27 mouse cellular contexts compared by ENCODE assay signal in genomic region chr1:166300526-166300925, GRCm38 (mm10). TPM values are rescaled to one million over a fixed set of nuclear protein-coding genes. Genes with fewer than 3 reads are reported as not detected.
DNase-seq lines count a peak whose midpoint lies in the region; TF ChIP-seq lines count a peak whose summit lies in the region.
"Had no signal": no experiment of that assay in that cellular context is flagged by ENCODE, and none has a peak within 500 bp of the region (broad histone marks: within the 10 kb centered on the region; RNA-seq: fewer than 3 reads in every experiment).

No protein-coding gene starts in this region.

- TF ChIP-seq CTCF in left cerebral cortex, adult 2 months (IDR thresholded peaks at IDR 0.05) = no peak
- no peak for TF ChIP-seq CTCF in olfactory bulb, adult 2 months (IDR thresholded peaks at IDR 0.05; ENCODE audit: insufficient read depth, low read depth, low read length)

- no peak for TF ChIP-seq POLR2A in olfactory bulb, adult 2 months (IDR thresholded peaks at IDR 0.05; ENCODE audit: insufficient read depth, low read depth, low read length)

- peaks cover 39% of the 10 kb centered on the region for H3K4me1 ChIP-seq in olfactory bulb, adult 2 months (ENCODE audit: control insufficient read depth, insufficient read depth, low read length)
- H3K4me1 ChIP-seq: embryonic facial prominence, embryonic 13.5 days; embryonic facial prominence, embryonic 15.5 days; forebrain, embryonic 12.5 days had no signal

- WGBS in olfactory bulb, adult 2 months = 86% methylated on average over 3 of the region's 3 CpGs

- H3K27ac ChIP-seq in left cerebral cortex, adult 2 months = peak overlapping the region; percentile 34
- H3K27ac ChIP-seq in olfactory bulb, adult 2 months (ENCODE audit: insufficient read depth, low read depth, low read length) = peak overlapping the region; percentile 82
- H3K27ac ChIP-seq: embryonic facial prominence, embryonic 13.5 days; embryonic facial prominence, embryonic 15.5 days; forebrain, embryonic 10.5 days; forebrain, embryonic 12.5 days had no signal

- intact Hi-C loops in heart, postnatal 10 days (cut with DNase I) = loop anchor here (5.0 kb wide), 1 partner anchor 33 kb away; no protein-coding TSS in a partner anchor
- intact Hi-C loops in left cerebral cortex, adult 2 months (cut with DNase I) = no loop called here

- DNase-seq in heart, adult 11 months = peak; percentile 25
- DNase-seq in heart, postnatal 10 days = no peak
- DNase-seq in left cerebral cortex, adult 2 months (ENCODE audit: extremely low spot score in 1 of 2, low spot score in 2 of 2) = no peak
- no peak for DNase-seq in left cerebral cortex, adult 8-10 months (ENCODE audit: low spot score in 2 of 2)
- DNase-seq in ZHBTc4 (ENCODE audit: low read depth, low spot score) = peak; percentile 61
- DNase-seq in cerebellum, adult 9-10 months = no peak
- no peak for DNase-seq in yolk sac, embryonic 10.5 days (ENCODE audit: low spot score)
- DNase-seq: adrenal gland, adult 2 months; adrenal gland, postnatal 10 days; adrenal gland, postnatal 25 days; B cell, adult 2 months; cerebellum, adult 11 months; cerebellum, adult 18-20 months; cerebellum, adult 8-10 months; cerebellum, postnatal 10 days; cerebellum, postnatal 25 days; embryo, embryonic 11 days; forebrain, postnatal 0 days had no signal

- no peak overlapping the region for H3K4me3 ChIP-seq in left cerebral cortex, adult 2 months
- no peak overlapping the region for H3K4me3 ChIP-seq in olfactory bulb, adult 2 months (ENCODE audit: insufficient read depth, low read depth, low read length)
- H3K4me3 ChIP-seq: embryonic facial prominence, embryonic 13.5 days; embryonic facial prominence, embryonic 15.5 days; erythroblast, embryonic 14.5 days; forebrain, embryonic 10.5 days; forebrain, embryonic 12.5 days had no signal

RNA-seq across cellular contexts. Expression of gene Ildr2, which starts 46.6 kb away (rescaled TPM):
- 1 to 10 TPM; 3.8 to 4.6 TPM for total RNA-seq in heart, postnatal 10 days (2021)
- total RNA-seq in left cerebral cortex, adult 2 months (2021) = 100 to 1,000 TPM; 111 to 119 TPM
- total RNA-seq in left cerebral cortex, adult 8-10 months (2022) = 10 to 100 TPM; 82.4 to 90.9 (median 86.5) TPM
- 36.7 and 55.3 TPM in 2 replicates for polyA plus RNA-seq in olfactory bulb, adult 2 months (2012; ENCODE audit: insufficient read depth, insufficient read length, low replicate concordance, missing spikeins)
- total RNA-seq: CH12.LX, MEL had no signal
- polyA plus RNA-seq: CD4-positive, CD25-positive, alpha-beta regulatory T cell, adult 4 months; erythroblast, embryonic 14.5 days had no signal

Comparison
In these comparisons a context has a peak if more than half of its experiments do, and no peak if none do; other contexts are left out.
1. DNase-seq: peak in heart, adult 11 months (single experiment) and ZHBTc4 (single experiment); none in heart, postnatal 10 days (0 of 2), left cerebral cortex, adult 2 months (0 of 2), left cerebral cortex, adult 8-10 months (0 of 2), cerebellum, adult 9-10 months (single experiment) and yolk sac, embryonic 10.5 days (single experiment).
2. RNA of gene Ildr2, which starts 46.6 kb away (total RNA-seq): 111 to 119 TPM in left cerebral cortex, adult 2 months and 82.4 to 90.9 TPM in left cerebral cortex, adult 8-10 months; 3.8 to 4.6 TPM in heart, postnatal 10 days; every median in the first group is over 10 times any median in the second.